Mouse (Mus musculus): ENCODE measurements at regions not wholly inside any gene's neighbourhood (a gene's known extent, or its start where the extent isn't known, plus 50 kb on each side); places are given as distances from the start of the nearest gene placed in this dataset.

DNA sequence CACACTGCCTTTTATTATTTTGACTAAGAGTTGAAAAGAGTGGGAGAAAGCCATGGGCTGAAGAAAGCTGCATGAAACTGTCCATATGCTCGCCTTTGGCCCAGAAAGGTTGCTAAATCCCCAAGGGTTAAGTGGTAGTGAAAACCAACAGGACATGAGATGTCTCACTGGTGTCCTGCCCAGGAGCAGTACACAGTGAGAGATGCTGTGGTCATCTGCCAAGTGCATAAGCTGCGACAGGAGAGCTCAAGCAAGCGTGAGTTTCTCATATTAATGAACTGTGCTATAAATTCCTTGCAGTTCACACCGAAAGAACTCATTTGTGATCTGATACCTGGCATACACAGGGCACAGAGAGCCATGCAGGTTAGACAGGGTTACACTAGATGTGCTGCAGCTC, 380.0 kb downstream of the Gria2 start:
- DNase-seq (ENCODE audit: inconsistent age in 2 of 2, low spot score in 1 of 2): no peak

Data from adrenal gland, adult (tissue).